Mouse (Mus musculus): ENCODE data around the gene Olfr914.

Olfr914 gene

DNA sequence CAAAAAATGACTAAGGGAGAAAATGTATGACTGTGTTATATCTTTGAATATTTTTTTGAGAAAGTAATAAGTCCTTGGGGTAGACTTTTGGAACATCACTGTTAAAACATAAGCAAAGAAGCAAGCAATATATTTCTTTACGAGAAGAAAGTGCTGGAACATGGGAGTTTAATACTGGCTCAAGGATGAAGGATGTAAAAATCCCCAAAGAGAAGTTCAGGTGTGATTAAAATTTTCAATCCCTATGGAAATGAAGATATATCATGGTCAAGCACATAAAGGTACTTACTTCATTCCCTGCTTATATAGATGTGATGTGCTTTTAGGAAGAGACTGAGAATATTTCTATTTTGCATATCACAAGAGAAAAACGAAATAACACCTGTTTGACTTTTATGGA, at the start of gene Olfr914:
Gene Olfr914, plus strand, starts transcription at position 301 of the 400 bp plus-strand sequence.
- DNase-seq (ENCODE audit: extremely low read depth, low read depth, low spot score): no peak

DNA sequence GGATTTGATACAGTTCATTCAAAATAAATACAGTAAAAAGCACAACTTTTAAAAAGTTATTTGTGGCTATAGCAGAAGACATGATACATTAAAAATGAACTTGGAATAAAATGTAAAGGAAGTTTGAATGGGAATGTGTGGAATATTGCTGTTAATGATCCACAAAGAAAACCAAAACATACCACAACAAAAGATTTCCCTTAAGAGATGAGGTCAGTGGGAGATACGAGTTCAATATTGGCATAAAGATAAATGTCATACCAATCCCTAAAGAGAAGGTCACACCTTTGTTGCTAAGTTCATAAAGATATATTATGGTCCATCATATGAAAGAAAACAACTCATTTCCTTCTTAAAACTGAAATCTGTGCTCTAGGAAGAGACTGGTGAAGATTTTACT, 25.0 kb upstream of the Olfr914 start, which contains the start of gene Olfr912:
Gene Olfr912, plus strand, starts transcription at position 301 of the 400 bp plus-strand sequence.
- DNase-seq (ENCODE audit: extremely low read depth, low read depth, low spot score): no peak

DNA sequence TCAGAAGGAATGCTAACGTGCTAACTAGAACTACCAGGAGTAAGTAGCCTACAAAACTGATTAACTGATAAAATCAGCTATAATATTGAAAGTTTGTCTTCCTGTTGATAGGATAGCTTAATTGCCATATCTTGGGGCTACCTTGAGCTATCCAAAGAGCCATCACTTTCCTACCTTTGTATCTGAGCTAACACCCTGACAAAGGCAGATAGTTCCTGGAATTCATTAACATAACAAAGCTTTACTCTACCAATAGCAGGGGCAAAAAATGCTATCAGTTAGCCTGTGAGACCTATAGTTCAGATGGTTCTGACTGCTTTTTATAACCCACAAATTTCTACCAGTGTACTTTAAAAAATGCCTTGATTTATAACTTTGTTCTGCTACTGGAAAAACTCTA, 13.8 kb upstream of the Olfr914 start:
- DNase-seq (ENCODE audit: extremely low read depth, low read depth, low spot score): no peak

DNA sequence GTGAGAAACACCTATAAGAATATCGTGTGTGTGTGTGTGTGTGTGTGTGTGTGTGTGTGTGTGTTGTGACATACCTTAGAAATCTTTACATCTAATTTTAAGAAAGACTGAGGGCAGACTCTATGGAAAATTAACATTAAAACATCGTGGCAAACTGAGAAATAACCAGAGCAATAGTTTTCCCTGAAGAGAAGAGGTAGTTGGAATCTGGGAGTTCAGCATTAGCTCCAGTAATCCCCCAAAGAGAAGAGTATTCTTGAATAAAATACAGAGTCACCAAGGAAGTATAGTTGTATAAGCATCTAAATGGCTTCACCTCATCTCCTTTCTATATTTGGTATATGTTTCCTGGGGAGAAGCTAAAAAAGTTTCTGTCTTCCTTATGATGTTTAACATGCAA, 12.4 kb upstream of the Olfr914 start, which contains the start of gene Olfr913:
Gene Olfr913, plus strand, starts transcription at position 301 of the 400 bp plus-strand sequence.
- no peak for DNase-seq (ENCODE audit: extremely low read depth, low read depth, low spot score)

DNA sequence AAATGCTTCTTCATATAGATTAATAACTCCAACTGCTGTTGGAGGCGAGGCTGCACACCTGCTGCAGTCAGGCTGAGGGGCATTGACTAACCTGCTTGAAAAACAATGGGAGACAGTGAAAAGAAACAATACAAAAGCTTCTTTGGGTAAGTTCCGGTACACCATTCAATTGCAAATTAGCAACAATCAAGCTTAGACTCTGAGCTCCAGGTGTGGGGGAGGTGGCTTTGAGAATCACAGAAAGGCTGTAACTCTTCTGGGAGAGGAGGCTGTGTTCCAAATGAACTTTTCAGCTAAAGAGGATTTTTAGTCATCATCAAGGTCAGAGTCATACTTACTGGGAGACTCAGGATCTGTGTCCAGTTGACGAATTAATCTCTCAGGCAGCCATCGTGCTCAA, 27.5 kb downstream of the Olfr914 start:
- no peak for DNase-seq (ENCODE audit: extremely low read depth, low read depth, low spot score)

DNA sequence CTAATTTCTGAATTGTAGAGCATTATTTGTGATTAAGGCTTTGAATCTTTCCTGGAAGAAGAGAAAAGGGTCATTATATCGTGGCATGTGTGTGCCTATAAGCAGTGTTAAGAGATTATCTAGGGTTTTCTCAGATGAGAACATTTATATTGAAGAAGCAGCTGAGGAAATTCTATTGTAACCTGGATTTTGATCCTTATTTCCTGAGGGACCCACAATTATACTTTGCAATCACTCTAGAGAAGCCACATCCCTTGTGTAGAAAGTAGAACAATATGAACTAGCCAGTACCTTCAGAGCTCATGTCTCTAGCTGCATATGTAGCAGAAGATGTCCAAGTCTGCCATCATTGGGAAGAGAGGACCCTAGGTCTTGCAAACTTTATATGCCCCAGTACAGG, 54.9 kb downstream of the Olfr914 start, which contains the start of gene Olfr916:
Gene Olfr916, minus strand, starts transcription at position 101 of the 400 bp plus-strand sequence.
- DNase-seq (ENCODE audit: extremely low read depth, low read depth, low spot score): no peak

All from fat pad, adult 2 months (tissue).